Mouse (Mus musculus) forebrain, embryonic 11.5 days (tissue): ENCODE data around the gene Uqcrq. TPM values are rescaled to one million over a fixed set of nuclear protein-coding genes. Genes with fewer than 3 reads are reported as not detected.

Experiments
- ATAC-seq: fragments of 200-750 bp; cut with Nextera tagmentation; replicated peaks from 2 replicates; pipeline ENCODE4 v1.8.0; 2017; ENCODE audit warnings: moderate TSS enrichment; ENCODE audit not compliant: low FRiP score
- DNase-seq: peaks from one replicate; pipeline ENCODE4 v3.0.0-alpha.2; 2017; ENCODE audit warnings: low spot score
- H3K27ac ChIP-seq: fragments of 300-500 bp; sonication (generic); 2 replicates; pipeline ENCODE4 v1.5.1; 2014; ENCODE audit warnings: low read depth, low read length
- H3K27me3 ChIP-seq: fragments of 300-500 bp; sonication (generic); 2 replicates; pipeline ENCODE4 v1.6.1; 2014; ENCODE audit warnings: mild to moderate bottlenecking, low read length, mixed read lengths; ENCODE audit not compliant: control insufficient read depth, insufficient read depth
- H3K36me3 ChIP-seq: fragments of 300-500 bp; sonication (generic); 2 replicates; pipeline ENCODE4 v1.6.1; 2014; ENCODE audit warnings: mild to moderate bottlenecking, low read length, moderate library complexity, mixed read lengths; ENCODE audit not compliant: control insufficient read depth, insufficient read depth
- H3K4me1 ChIP-seq: fragments of 300-500 bp; sonication (generic); replicated peaks from 2 replicates; pipeline ENCODE4 v1.6.1; 2014; ENCODE audit warnings: low read length, mixed read lengths; ENCODE audit not compliant: control insufficient read depth, insufficient read depth
- H3K4me2 ChIP-seq: fragments of 300-500 bp; sonication (generic); 2 replicates; pipeline ENCODE4 v1.6.1; 2014; ENCODE audit warnings: low read depth, mild to moderate bottlenecking, low read length, moderate library complexity, mixed read lengths; ENCODE audit not compliant: severe bottlenecking
- H3K4me3 ChIP-seq: fragments of 300-500 bp; sonication (generic); 2 replicates; pipeline ENCODE4 v1.5.1; 2014; ENCODE audit warnings: low read depth, low read length
- H3K9ac ChIP-seq: fragments of 300-500 bp; sonication (generic); 2 replicates; pipeline ENCODE4 v1.6.1; 2014; ENCODE audit warnings: low read length
- H3K9me3 ChIP-seq: fragments of 300-500 bp; sonication (generic); 2 replicates; pipeline ENCODE4 v1.6.1; 2016; ENCODE audit warnings: low read length, mixed read lengths; ENCODE audit not compliant: control insufficient read depth
- WGBS: fragments of 180-500 bp; shearing (Covaris S2); extraction: QIAGEN DNeasy Blood & Tissue Kit; methylation state at CpG from one replicate; pipeline ENCODE4 v1.1.7; 2014; 5-methylcytosine and 5-hydroxymethylcytosine counted together
- polyA plus RNA-seq: library from polyadenylated mRNA; unstranded; fragments of >200 nt; fragmentation: Nextera tagmentation; extraction: Ambion mirVana; gene quantifications from 2 replicates; pipeline ENCODE4 v1.2.1, GENCODE M21; 2014

The Uqcrq gene
- polyA plus RNA-seq, 1 experiment from 2014 or later = 564 TPM

DNA sequence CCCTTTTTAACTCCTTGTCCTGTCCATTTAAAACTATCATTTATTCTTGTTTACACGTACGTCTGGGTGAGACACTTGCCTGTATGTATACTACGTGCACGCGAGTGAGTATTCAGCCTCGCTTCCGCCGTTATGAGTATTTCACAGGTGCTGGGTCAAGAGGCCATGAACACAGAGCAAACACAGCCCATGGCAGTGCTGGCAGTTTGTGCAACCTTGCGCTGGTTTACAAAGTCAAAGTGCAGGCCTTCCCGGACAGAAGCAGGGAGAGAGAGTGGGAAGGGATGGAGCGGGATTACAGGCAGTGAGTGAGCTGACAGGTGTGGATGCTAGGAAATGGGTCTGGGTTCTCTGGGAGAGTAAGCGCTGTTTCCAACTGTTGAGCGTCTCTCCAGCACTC is 15.6 kb upstream of the Uqcrq start:
- Histone ChIP-seq H3K4me2 (no peak overlapping the region), H3K4me1 (no peaks in the 10 kb centered on the region), H3K4me3 (no peak overlapping the region), H3K9ac (no peak overlapping the region), H3K9me3 (no peaks in the 10 kb centered on the region), H3K36me3 (no peaks in the 10 kb centered on the region), H3K27ac (no peak overlapping the region), H3K27me3 (no peaks in the 10 kb centered on the region)
- WGBS = 87% methylated on average over 13 of the region's 13 CpGs
- ATAC-seq = no peak
- no peak for DNase-seq

- Histone ChIP-seq H3K9me3 (no peaks in the 10 kb centered on the region), H3K4me2 (no peak overlapping the region), H3K27me3 (no peaks in the 10 kb centered on the region), H3K4me1 (no peaks in the 10 kb centered on the region), H3K27ac (no peak overlapping the region), H3K9ac (no peak overlapping the region), H3K36me3 (no peaks in the 10 kb centered on the region), H3K4me3 (no peak overlapping the region)
- ATAC-seq (no peak), DNase-seq (no peak)
- 62% methylated on average over 13 of the region's 13 CpGs for WGBS
Measured at GRCm38 (mm10) chr11:53445562-53445961, 14.9 kb upstream of the Uqcrq start.

GRCm38 (mm10) chr11:53443861-53444260 is 13.2 kb upstream of the Uqcrq start:
- Histone ChIP-seq H3K9ac (no peak overlapping the region), H3K4me1 (no peaks in the 10 kb centered on the region), H3K27me3 (no peaks in the 10 kb centered on the region), H3K9me3 (no peaks in the 10 kb centered on the region), H3K4me3 (no peak overlapping the region), H3K36me3 (no peaks in the 10 kb centered on the region), H3K4me2 (no peak overlapping the region), H3K27ac (no peak overlapping the region)
- DNase-seq (no peak), ATAC-seq (no peak)
- WGBS = 41% methylated on average over 6 of the region's 6 CpGs

DNA sequence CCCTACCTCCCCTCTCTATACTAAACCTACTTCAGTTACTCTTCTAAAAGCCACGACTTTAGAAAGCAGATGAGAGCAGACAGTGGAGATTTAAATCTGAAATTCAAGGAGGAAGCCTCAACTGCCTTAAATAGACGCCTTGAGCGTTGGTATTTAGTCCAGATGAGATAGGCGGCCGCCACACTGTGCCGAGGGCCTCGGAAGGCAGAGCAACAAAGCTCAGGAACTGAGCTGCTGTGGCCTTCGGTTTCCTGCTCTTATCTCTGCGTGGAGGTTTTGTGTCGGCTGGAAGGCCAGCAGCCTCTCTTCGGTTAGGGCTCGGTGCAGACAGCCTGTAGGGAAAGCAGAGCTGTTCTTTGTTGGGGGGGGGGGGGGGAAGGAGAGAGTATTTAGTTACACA is 11.3 kb upstream of the Uqcrq start:
- WGBS = 50% methylated on average over 12 of the region's 12 CpGs
- H3K36me3 ChIP-seq = no peaks in the 10 kb centered on the region
- H3K4me1 ChIP-seq = no peaks in the 10 kb centered on the region
- no peak overlapping the region for H3K27ac ChIP-seq
- no peak overlapping the region for H3K9ac ChIP-seq
- no peaks in the 10 kb centered on the region for H3K9me3 ChIP-seq
- no peak for ATAC-seq
- H3K27me3 ChIP-seq = no peaks in the 10 kb centered on the region
- no peak overlapping the region for H3K4me2 ChIP-seq
- DNase-seq = no peak
- H3K4me3 ChIP-seq = no peak overlapping the region

- 85% methylated on average over 6 of the region's 6 CpGs for WGBS
- DNase-seq (no peak), ATAC-seq (no peak)
- H3K9me3 ChIP-seq = no peaks in the 10 kb centered on the region
- H3K4me3 ChIP-seq = no peak overlapping the region
- H3K36me3 ChIP-seq = no peaks in the 10 kb centered on the region
- H3K4me2 ChIP-seq = no peak overlapping the region
- no peak overlapping the region for H3K27ac ChIP-seq
- H3K4me1 ChIP-seq = peaks cover 2% of the 10 kb centered on the region; the same call in 1 of the 2 replicates
- H3K9ac ChIP-seq = no peak overlapping the region
- no peaks in the 10 kb centered on the region for H3K27me3 ChIP-seq
Measured at GRCm38 (mm10) chr11:53436338-53436737, 5.7 kb upstream of the Uqcrq start.

DNA sequence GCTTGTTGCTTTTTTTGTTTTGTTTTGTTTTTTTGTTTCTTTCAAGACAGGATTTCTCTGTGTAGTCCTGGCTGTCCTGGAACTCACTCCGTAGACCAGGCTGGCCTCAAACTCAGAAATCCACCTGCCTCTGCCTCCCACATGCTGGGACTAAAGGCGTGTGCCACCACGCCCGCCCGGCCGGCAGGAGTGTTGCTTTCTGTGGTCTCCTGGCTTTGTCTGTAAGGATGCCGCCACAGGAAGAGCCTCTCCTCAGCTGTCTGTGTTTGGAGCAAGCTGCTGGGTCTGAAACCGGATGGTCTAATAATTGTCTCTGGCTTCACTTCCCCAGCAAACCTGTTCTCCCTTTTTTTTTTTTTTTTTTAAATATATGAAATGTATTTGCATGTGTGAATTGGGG is 4.9 kb upstream of the Uqcrq start:
- H3K9ac ChIP-seq = no peak overlapping the region
- no peak overlapping the region for H3K4me2 ChIP-seq
- H3K4me3 ChIP-seq = no peak overlapping the region
- no peak overlapping the region for H3K27ac ChIP-seq
- 89% methylated on average over 8 of the region's 8 CpGs for WGBS
- H3K36me3 ChIP-seq = no peaks in the 10 kb centered on the region
- H3K27me3 ChIP-seq = no peaks in the 10 kb centered on the region
- ATAC-seq (no peak), DNase-seq (no peak)
- H3K9me3 ChIP-seq = no peaks in the 10 kb centered on the region
- H3K4me1 ChIP-seq = peaks cover 3% of the 10 kb centered on the region; the same call in 1 of the 2 replicates

GRCm38 (mm10) chr11:53433057-53433456 is 2.4 kb upstream of the Uqcrq start:
- no peak overlapping the region for H3K27ac ChIP-seq
- H3K4me2 ChIP-seq = no peak overlapping the region
- ATAC-seq = no peak
- no peaks in the 10 kb centered on the region; the same call in 1 of the 2 replicates for H3K36me3 ChIP-seq
- H3K9me3 ChIP-seq = no peaks in the 10 kb centered on the region
- no peak overlapping the region for H3K9ac ChIP-seq
- WGBS = 70% methylated on average over 6 of the region's 6 CpGs
- peaks cover 3% of the 10 kb centered on the region; the same call in 1 of the 2 replicates for H3K4me1 ChIP-seq
- no peak for DNase-seq
- H3K27me3 ChIP-seq = no peaks in the 10 kb centered on the region
- no peak overlapping the region for H3K4me3 ChIP-seq

GRCm38 (mm10) chr11:53431347-53432056 is 871 bp upstream of the Uqcrq start:
- DNase-seq (no peak), ATAC-seq (no peak; the same call in 1 of the 2 replicates)
- peak overlapping the region; percentile 50 for H3K27ac ChIP-seq
- no peaks in the 10 kb centered on the region for H3K27me3 ChIP-seq
- peaks cover 3% of the 10 kb centered on the region; the same call in 1 of the 2 replicates for H3K4me1 ChIP-seq
- WGBS = 18% methylated on average over 9 of the region's 9 CpGs
- H3K9me3 ChIP-seq = no peaks in the 10 kb centered on the region
- peak overlapping the region; percentile 97 for H3K4me3 ChIP-seq
- H3K9ac ChIP-seq = peak overlapping the region; percentile 39; the same call in 1 of the 2 replicates
- no peaks in the 10 kb centered on the region; the same call in 1 of the 2 replicates for H3K36me3 ChIP-seq
- H3K4me2 ChIP-seq = peak overlapping the region; percentile 60

DNA sequence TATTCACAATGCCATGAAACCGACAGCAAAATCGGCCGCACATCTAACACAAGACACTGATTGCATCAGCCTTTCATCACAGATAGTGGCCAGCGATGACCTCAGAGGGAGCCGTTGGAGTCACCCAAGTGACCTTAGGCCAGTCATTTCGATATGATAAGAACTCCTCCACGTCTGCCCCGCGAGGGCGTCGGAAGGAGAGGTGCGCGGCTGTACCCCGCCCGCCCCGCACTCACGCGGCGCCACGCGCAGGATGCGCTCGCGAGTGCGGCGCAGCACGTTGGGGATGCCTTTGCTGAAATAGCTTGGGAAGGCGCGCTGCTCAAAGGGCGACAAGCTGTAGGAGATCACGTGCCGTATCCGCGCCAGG is 346 bp downstream of the Uqcrq start:
- no peaks in the 10 kb centered on the region for H3K9me3 ChIP-seq
- peak overlapping the region; percentile 97 for H3K4me3 ChIP-seq
- H3K4me2 ChIP-seq = peak overlapping the region; percentile 85
- peak overlapping the region; percentile 86 for H3K9ac ChIP-seq
- no peaks in the 10 kb centered on the region; the same call in 1 of the 2 replicates for H3K36me3 ChIP-seq
- DNase-seq (no peak), ATAC-seq (no peak)
- peaks cover 3% of the 10 kb centered on the region; the same call in 1 of the 2 replicates for H3K4me1 ChIP-seq
- WGBS = under 1% methylated on average over 34 of the region's 34 CpGs
- H3K27me3 ChIP-seq = no peaks in the 10 kb centered on the region
- H3K27ac ChIP-seq = no peak overlapping the region
